Mouse (Mus musculus) frontal cortex, postnatal 10 days (tissue): ENCODE results near the gene Adgrf5.
"Not testable (repeated sequence)": the region's sequence is repeated elsewhere in the genome, so short reads cannot be mapped to it uniquely, and the experiment has no call there.

ENCODE experiments used
- DNase-seq, 2 experiments: peaks; one replicate each; pipeline ENCODE4 v3.0.0; 2022; ENCODE audit warnings: low spot score in 2 of 2, mixed read lengths in 1 of 2

The Adgrf5 gene

GRCm38 (mm10) chr17:43460245-43461181 is 100.3 kb downstream of the Adgrf5 start:
- DNase-seq = peak; percentile 55 to 71

- DNase-seq = no peak
These were observed 109.8 kb downstream of the Adgrf5 start for GRCm38 (mm10) chr17:43470039-43470438.

- no peak for DNase-seq
These were observed 112.3 kb downstream of the Adgrf5 start for GRCm38 (mm10) chr17:43472558-43472957.

- DNase-seq = no peak
These were observed 114.5 kb downstream of the Adgrf5 start for GRCm38 (mm10) chr17:43474775-43475174.

- no peak for DNase-seq
These were observed 117.4 kb downstream of the Adgrf5 start for GRCm38 (mm10) chr17:43477621-43478020.

GRCm38 (mm10) chr17:43485982-43486381 is 125.7 kb downstream of the Adgrf5 start:
- no peak for DNase-seq

- no peak for DNase-seq
These were observed 128.3 kb downstream of the Adgrf5 start for GRCm38 (mm10) chr17:43488439-43489151.

GRCm38 (mm10) chr17:43490371-43490770 is 130.1 kb downstream of the Adgrf5 start:
- DNase-seq = not testable (repeated sequence)

- DNase-seq = no peak
These were observed 135.3 kb downstream of the Adgrf5 start for GRCm38 (mm10) chr17:43495502-43495901.

- DNase-seq = no peak
These were observed 137.3 kb downstream of the Adgrf5 start for GRCm38 (mm10) chr17:43497521-43497920.

GRCm38 (mm10) chr17:43500513-43500912 is 140.3 kb downstream of the Adgrf5 start:
- DNase-seq = no peak

- no peak for DNase-seq
These were observed 141.0 kb downstream of the Adgrf5 start for GRCm38 (mm10) chr17:43501223-43501622.

GRCm38 (mm10) chr17:43501631-43502030 is 141.4 kb downstream of the Adgrf5 start:
- no peak for DNase-seq

- DNase-seq = no peak
These were observed 142.3 kb downstream of the Adgrf5 start, which contains the start of gene Mep1a for GRCm38 (mm10) chr17:43502592-43502991. Mep1a (minus strand) TSS chr17:43502812.

- DNase-seq = no peak
These were observed 143.8 kb downstream of the Adgrf5 start for GRCm38 (mm10) chr17:43503861-43504593.

- no peak for DNase-seq
These were observed 144.3 kb downstream of the Adgrf5 start for GRCm38 (mm10) chr17:43504594-43504934.
